Mouse (Mus musculus) cerebellum, adult 8-10 months (tissue): ENCODE results near the gene Chit1.

ENCODE experiments used
- DNase-seq: peaks from one replicate; pipeline ENCODE4 v3.0.0; 2022

The Chit1 gene

DNA sequence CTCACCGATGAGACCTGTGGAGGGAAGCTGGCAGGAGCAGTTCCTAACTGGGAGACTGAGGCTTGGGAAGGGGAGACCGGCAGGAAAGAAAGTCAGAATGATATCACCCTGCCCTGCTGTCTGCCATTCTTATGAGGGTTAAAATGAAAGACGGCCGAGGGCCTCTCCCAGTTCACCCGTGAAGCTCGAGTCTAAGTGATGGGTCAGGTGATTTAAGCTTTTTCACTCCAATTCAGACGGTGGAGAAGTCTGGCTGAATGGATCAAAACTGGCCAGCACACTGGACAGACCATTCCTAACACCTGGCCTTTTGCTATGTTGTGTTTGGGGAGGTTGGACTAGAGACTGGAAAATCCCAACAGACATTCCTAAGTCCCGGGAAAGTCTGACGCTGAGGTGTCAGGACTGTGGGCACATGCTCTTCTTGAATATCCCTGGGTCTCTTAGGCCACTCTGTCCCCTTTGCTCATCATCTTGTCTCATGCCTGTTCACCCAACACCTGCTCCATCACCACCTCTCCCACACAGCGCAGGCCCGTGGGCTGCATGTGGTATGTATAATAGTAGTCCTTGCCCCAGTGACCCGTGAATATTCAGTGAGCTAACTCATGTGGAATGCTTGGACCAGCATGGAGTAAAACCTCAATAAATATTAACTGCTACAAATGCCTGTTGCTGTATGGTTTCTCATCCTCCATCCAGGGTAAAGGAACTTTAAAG lies 11.4 kb upstream of the Chit1 start:
- DNase-seq = no peak

DNA sequence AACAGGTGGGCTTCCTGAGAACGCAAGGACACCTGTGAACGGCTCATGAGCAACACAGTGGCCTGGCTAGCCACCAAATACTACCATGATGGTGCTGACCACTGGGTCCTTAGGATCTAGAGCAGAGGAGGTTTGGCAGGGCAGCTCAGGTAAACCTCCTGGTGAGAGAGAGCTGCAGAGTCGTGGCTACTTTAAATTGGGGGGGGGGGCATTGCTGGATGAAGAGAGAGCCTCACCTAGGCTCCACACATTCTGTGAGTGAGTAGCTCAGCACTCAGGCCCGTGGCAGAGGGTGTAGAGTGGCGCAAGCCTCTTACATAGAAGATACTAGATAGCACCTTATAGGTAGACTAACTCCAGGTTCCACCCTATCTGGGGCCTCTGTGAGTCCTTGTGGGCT lies 10.6 kb upstream of the Chit1 start:
- DNase-seq = no peak

DNA sequence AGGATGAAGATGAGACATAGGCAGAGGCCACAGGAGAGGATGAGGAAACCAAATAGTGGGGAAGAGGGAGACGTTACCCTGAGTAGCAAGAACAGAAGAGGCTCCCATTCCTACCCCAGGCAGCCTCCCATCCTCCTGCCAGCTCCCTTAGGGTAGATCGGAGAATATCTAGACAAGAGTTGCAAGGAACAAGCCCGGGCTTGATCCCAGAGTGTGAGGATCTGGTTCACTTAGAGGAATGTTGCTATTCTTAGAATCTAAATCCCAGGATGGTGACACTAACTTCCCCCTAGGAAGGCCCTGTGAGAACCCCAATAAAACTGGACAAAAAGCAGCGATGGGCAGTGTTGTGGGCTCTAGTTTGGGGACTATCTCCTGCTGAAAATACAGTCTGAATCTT lies 10.1 kb upstream of the Chit1 start:
- no peak for DNase-seq

DNA sequence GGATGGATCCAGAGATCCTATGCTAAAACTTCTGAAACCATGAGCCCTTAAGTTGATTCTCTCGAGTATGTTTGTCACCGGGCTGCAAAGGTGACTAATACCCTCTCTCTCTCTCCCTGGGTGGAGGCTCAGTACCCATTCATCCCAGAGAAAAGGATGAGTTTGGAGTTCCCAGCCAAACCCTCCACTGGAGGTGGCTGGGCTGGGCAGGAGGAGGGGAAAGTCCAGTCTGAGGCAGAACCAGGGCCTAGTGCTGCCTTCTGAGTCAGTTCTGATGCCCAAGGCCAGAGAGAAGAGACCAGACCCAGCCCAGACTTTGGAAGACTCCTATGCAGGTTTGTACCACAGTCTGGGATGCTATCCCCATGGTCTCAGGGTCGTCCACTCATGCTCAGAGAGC lies 9.4 kb upstream of the Chit1 start:
- no peak for DNase-seq

DNA sequence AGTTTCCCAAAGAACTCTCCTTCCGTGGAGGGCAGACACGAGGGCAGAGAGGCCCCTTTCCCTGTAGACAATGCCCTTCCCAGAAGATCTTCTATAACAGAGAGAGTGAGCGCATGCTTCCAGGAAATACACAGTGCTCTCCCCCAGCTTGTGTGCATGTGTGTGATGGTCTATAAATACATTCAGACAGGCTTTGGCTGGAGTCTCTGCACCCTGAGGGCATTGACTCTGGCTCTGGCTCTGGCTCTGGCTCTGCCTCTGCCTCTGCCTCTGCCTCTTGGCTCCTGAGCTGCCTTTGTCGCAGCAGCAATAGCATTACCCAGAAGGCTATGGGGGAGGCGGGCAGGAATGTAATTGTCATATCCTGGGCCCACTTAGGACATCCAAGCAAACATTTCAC lies 7.2 kb upstream of the Chit1 start:
- DNase-seq = no peak

DNA sequence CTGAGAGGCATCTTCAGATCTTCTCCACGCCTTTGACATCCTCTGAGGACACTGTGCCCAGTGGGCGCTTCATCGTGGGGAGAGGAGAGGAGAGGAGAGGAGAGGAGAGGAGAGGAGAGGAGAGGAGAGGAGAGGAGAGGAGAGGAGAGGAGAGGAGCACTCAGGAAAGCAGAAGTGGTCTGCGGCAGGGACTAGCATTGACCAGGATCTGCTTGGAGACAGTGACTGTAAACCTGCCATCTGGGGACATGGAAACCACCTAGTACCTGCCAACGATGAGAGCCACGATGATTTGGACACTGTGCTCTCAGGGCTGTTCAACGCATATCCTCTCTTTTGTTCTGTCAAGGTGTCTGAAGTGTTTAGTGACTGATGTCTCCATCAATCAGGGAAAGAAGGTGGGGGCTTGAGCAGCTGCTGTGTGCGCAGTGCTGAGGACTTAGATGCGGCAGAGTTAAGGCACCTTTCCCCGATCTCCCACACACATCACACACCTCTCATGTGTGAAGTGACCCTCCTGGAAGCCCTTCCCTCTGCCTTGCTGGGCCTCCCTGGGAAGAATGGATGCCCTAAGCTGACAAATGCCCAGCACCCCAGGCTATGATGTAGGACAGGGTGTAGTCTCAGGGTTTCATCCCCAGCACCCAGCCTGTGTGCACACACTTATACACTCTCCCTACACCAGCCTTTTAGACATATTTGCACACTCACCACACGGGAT lies 5.8 kb upstream of the Chit1 start:
- DNase-seq = no peak

DNA sequence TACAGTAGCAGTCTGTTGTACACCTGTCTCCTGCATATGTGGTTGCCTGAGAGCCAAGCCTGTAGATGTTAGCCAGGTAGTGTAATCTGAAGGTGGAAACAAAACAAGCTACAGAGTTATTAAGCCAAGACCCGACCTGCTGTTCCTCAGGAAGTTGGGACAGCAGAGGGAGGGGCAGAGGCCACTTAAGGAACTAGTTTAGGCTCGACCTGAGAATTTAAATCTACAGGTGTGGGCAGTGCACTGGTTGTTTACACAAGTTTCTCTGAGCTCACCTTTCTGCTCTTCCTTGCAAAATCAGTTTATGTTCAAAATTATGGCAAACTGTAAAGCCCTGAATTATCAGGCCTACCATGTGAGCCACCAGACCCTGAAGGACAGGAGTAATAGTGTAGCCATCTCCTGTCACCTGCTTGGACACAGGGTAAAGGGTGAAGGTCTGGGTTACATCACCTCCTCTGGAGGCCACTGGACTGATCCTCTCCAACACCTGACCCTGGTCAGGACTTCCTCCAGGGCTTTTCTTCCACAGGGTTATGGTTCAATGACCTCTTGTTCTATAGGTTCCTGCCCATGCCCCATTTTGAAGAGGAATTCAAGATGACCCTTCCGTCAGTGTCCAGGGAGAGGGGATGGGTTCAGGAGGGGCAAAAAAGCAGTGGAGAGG lies 5.1 kb upstream of the Chit1 start:
- no peak for DNase-seq

DNA sequence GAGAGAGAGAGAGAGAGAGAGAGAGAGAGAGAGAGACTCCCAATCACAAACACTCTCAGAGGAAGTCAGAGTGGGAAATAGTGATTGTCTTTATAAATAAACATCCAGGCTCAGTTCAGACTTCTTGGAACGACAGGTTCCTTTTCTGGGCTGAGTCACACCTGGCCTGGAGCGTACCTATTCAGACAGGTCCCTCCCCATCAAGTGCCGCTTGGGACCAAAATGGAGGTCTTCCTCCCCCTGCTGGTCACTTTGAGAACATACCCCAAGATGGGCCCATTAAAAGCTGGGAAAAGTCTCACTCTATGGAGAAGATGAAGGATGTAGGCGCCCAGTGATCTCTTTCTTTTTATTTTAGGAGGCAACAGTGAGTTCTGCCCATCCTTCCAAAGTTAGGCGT lies 4.3 kb upstream of the Chit1 start:
- DNase-seq = peak; percentile 76

DNA sequence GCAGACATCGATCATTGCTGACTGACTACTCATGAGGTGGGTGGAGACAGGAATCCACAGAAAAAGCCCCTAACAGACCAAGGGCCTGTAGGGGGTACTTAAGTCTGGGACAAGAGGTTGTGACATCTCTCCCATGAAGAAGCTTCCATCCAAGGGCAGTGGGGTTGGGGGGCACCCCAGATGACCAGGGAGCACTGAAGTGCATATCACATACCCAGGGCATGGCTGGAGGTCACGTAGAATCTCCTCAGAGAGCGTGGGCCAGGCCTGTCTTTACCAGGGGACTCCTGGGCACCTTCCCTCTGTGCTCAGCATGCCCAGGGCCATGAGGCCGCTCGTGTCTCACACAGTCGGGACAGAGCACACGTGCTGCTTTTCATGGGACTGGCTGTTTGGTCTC lies 3.3 kb upstream of the Chit1 start:
- no peak for DNase-seq

DNA sequence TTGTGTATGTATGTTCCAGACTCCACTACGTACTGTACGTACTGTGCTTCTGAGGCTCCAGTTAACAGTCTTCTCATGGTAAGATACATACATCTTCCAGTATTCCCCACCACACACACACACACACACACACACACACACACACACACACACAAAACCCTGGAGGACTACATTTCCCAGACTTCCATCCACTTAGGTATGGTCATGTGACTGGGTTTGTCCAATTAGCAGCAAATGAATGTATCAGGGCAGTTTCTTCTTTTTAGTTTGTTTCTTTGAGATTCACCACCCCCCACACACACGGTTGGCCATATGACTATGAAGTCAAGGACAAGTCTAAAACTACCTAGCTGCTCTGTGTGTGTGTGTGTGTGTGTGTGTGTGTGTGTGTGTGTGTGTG lies 1.0 kb upstream of the Chit1 start:
- DNase-seq = no peak

DNA sequence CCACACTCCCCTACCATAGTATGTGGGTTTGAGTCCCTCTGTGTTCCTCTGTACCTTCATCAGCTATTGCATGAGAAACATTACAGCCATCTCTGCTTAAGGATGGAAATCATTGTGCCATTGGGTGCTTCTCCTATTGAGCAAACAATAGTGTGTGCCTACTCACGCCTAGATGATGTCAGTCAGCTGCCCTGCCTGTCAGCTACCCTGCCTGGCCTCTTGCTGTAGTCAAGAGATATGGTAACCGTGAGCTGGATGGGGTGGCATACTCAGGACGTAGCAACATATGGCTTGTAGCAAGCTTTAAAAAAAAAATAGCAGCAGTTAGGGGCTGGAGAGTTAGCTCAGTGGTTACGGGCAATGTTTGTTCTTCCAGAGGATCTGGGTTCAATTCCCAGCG lies 593 bp upstream of the Chit1 start:
- no peak for DNase-seq

DNA sequence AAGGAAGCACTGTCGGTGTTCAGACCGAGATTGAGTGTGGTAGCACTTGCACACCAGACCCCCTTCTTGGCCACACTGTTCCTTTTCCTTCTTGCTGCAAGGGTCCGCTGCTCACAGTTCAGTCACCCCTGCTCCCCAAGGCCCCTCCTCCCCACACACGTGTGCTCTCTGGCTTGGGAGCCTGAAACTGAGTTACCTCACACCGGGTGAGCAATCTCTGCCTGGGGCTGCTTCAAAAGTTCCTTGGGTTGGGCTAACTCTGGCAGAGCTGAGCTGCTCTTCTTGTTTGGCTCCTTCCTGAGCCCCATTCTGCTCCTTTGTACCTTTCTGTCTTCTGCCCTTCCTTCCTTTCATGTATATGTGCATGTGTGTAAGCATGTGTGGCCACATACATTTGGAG lies 2.5 kb downstream of the Chit1 start:
- no peak for DNase-seq

DNA sequence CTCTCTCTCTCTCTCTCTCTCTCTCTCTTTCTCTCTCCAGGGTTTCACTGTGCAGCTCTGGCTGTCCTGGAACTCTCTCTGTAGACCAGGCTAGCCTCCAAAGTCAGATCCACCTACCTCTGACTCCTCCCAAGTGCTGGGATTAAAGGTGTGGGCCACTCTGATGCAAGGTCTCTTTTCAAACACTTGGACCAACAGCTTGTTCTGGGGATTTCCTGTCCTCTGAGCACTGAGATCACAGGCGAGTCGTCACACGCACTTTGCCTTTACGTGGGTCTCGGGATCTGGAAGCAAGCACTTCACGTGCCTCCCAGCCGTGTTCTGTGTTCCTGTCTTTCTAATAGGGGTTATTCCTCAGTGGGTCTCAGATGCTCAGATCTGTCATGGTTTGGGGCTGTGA lies 3.0 kb downstream of the Chit1 start:
- DNase-seq = no peak

DNA sequence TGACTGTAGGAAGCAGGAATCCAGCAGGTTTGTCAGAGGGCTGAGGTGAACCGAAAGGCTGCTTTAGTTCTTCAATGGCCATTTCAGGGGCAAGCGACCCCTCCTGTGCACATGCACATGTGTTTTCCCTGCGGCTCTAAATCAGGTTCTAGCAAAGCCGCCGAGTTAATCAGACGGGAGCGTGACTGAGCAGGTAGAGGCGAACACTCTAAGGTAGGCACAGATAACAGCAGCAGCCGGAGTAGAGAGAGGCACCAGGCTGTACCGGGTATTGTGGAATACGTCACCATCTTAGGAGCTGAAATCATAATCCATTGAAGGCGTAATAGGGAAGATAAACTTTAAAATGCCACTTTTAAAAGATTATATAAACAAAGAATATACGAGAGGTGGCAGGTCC lies 3.7 kb downstream of the Chit1 start:
- DNase-seq = no peak

DNA sequence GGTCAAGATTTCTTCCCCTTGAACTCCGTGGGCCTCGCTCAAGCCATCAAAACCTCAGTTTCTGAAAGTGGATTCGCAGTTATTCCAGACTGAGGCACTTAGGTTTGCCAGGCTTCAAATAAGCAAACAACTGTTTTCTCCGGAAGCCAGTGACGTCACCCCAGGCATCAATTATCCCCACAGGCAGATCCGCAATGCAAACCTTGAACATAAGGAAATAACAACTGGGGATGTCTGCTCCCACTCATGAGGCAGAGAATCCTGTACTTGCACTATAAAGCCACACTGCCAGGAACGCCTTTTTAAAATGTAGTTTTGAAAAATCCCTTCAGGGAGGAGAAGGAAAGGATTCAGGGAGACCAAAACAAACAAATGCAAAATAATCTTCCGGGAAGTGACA lies 4.4 kb downstream of the Chit1 start:
- no peak for DNase-seq

DNA sequence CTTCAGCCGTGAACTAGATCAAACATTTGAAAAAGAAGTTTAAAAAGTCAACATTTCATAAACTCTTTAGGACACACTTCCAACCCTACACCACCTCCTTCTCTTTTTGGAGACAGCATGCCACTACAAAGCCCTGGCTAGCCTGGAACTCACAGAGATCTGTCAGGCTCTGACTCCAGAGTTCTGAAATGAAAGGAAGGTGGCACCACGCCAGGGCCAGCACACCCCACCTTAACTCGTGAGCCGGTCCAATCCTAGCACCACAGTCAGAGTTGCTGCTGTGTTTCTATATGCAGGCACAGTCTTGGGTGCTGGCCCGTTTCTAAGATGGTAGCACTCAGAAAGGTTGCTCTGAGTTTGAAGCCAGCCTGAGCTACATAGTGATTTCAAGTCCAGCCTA lies 6.1 kb downstream of the Chit1 start:
- DNase-seq = no peak

DNA sequence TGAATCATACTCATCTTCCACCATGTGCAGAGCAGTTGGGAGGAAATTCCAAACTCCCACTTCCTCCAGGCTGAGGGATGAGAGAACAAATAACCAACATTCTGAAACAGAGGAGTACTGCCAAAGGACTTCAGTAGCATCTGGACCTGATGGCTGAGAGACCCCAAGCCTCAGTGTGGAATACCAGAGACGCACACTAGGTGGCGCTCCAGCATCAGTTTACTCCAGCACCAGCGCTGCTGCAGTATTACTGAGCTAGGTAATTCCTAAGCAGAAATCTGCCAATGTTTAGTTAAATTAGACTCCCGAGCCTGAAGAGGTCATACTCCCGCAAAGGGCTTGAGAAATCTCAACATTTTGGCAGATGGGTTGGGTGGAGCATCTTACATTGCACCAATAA lies 9.1 kb downstream of the Chit1 start:
- DNase-seq = peak; percentile 88

DNA sequence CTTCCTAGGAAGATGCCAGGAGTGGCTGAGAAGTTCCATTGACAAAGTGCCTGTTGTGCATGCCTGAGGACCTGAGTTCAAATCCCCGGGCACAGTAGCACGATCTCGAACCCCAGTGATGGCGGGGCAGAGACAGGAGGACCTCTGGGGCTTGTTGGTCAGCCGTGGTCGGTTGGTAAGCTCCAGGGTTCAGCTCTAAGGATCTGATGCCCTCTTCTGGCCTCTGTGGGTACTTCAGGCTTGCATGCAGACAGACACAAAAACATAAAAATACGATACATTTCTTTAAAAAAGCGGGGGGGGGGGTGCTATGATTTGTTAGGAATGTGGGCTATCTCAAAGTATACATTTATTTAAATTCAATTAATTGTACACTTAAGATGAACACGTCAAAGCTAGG lies 11.2 kb downstream of the Chit1 start:
- DNase-seq = no peak

DNA sequence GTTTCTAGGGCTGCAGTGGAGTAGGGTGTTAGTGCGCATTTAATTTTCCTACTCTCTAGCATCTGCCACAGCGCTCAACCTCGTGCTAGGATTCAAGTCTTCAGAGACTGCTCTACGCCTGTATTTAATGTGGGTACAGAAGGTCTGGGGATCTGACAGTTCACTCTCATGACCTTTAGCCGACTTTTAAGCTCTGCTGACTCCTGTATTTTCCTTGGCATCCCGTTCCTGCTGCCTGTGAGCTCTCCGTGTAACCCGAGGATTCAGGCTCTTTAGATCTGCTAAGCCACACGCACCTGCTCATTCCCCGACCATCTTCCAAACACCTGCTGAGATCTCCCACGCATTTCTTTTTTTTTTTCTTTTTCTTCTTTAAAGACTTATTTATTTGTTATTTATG lies 22.3 kb downstream of the Chit1 start:
- DNase-seq = no peak

DNA sequence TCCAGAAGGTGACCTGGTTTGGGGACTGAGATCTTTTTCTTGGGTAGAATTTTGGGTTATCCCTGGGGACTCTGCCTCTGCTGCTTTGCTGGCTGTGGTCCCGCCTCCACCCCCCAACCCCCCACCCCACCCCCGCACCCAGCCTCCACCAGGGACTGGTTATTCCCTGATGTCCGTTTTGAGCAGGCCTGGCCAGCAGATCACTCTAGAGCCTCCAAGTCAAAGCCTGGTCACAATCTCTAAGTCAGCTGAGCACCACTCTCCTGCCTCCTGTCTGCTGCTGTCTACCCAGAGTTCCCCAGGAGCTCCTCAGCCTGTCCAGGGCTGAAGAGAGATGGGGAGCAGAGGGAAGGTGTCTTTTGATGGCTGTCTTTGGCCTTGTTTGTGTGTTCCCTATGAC lies 25.3 kb downstream of the Chit1 start:
- no peak for DNase-seq

DNA sequence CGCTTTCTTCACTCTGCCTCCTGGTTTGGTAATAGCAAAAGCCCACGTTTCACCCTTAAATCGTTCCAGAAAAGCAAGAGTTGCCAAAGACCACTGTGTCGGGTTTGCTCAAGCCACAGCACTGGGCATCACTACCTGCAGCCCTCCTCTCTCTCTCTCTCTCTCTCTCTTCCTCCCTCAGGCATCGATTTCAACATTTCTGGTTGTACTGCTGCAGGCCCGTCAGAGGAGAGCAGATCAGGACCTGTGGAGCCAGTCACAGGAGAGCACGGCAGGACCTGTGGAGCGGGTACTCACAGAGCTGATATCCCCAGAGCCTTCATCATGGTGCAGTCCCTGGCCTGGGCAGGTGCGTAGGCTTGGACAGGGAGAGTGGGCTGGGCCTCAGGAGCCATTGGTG lies 27.4 kb downstream of the Chit1 start:
- DNase-seq = no peak

DNA sequence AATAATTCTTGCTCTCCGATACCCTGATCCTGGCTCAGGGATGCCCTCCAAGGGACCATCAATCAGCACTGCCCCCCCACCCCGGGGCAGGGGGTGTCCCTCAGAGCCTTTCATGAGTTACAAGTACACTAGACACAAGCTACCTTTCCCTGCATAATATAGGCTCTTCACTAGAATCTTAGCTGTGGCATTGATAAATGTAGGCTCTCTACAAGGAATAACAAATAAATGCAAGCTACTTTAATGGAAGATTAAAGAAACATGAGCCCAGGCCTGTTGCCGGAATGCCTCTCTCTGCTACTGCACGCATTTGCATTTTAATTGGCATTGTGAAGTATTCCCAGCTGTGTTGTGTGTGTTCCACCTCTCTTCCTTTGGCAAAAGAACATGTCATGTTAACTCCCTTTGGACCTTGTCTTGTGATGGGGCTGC lies 31.3 kb downstream of the Chit1 start:
- no peak for DNase-seq

DNA sequence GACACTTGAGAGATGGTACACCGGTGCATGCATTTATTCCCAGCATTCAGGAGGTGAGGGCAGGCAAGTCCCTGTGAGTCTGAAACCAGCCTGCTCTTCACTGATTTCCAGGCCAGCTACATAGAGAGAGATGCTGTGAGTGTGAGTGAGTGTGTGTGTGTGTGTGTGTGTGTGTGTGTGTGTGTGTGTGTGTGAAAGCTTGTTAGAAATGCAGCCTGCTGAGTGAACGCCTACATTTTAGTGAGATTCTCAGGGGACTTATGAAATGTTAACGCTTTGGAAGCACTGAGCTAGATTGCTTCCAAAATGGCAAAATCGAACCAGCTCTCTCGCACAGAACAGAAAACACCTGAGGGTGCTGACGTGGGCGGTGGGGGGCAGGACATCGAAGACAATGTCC lies 35.0 kb downstream of the Chit1 start:
- no peak for DNase-seq

DNA sequence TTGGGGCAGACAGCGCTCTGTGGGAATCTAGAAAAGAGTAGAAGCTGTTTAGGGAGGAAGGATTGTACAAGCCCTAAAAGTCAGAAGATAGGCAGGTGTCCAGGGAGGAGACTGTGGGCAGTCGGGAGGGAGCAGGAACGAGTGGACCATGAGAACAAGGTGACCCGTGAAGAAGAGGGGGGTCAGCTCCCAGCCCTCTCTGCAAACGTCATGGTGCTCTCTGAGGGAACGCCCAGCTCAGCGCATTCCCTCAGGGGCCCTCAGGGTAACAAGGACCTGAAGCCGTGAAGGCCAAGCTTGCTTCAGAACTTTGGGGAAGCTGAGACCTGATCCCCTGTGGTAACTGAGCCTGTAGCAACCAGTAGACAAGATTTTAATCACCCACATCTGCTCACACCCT lies 39.0 kb downstream of the Chit1 start:
- DNase-seq = no peak

DNA sequence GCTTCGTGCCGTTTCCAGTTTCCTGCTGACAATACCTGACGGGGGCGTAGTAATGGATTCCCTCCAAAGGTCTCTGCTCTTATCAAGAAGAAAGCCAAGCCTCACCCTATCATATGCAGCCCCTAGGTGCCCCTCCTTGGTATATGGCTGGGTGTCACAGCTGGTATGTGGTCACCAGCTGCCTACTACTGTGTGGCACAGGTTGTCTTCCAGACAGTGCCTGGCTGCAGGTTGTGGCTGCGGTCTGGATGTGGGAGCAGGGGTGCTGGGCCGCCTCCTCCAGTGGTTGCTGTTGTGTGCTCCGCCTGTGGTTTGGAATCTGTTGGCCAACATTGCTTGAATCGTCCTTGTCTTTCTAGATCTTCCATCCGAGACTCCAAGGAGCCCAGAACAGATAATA lies 39.7 kb downstream of the Chit1 start:
- no peak for DNase-seq
